Mouse (Mus musculus): ENCODE data around the gene Coro1b. TPM values are rescaled to one million over a fixed set of nuclear protein-coding genes. Genes with fewer than 3 reads are reported as not detected.

Gene Coro1b
- total and polyA plus RNA-seq, 3 experiments: 43.9 to 95.0 (median 45.1) TPM

GRCm38 (mm10) chr19:4156771-4157170 lies 8.4 kb downstream of the Coro1b start:
- H3K9ac ChIP-seq (ENCODE audit: low read depth, low read length): no peak overlapping the region
- WGBS: 85% methylated on average over 12 of the region's 12 CpGs
- intact Hi-C loops (cut with DNase I): no loop called here
- no peaks in the 10 kb centered on the region for H3K36me3 ChIP-seq (ENCODE audit: control insufficient read depth, insufficient read depth, low read length)
- no peak overlapping the region for H3K4me3 ChIP-seq
- peaks cover 3% of the 10 kb centered on the region; the same call in 1 of the 2 replicates for H3K4me1 ChIP-seq (ENCODE audit: control insufficient read depth, insufficient read depth, low read length)
- no peak overlapping the region for H3K27ac ChIP-seq
- TF ChIP-seq POLR2A (IDR thresholded peaks at IDR 0.05; ENCODE audit: insufficient read depth, low read depth, low read length): no peak
- no peak for TF ChIP-seq CTCF (IDR thresholded peaks at IDR 0.05)
- no peak for TF ChIP-seq EP300 (IDR thresholded peaks at IDR 0.05; ENCODE audit: insufficient read depth, low read depth, low read length)
- no peaks in the 10 kb centered on the region for H3K79me2 ChIP-seq (replicated peaks; ENCODE audit: control insufficient read depth, insufficient read depth, low read length)
- no peaks in the 10 kb centered on the region for H3K27me3 ChIP-seq (ENCODE audit: control insufficient read depth, insufficient read depth, low read length)
- no peak for DNase-seq

- no peaks in the 10 kb centered on the region for H3K36me3 ChIP-seq (ENCODE audit: control insufficient read depth, insufficient read depth, low read length)
- no peaks in the 10 kb centered on the region for H3K79me2 ChIP-seq (replicated peaks; ENCODE audit: control insufficient read depth, insufficient read depth, low read length)
- no peak overlapping the region for H3K4me3 ChIP-seq
- H3K27ac ChIP-seq: no peak overlapping the region
- intact Hi-C loops (cut with DNase I): no loop called here
- H3K9ac ChIP-seq (ENCODE audit: low read depth, low read length): no peak overlapping the region
- no peaks in the 10 kb centered on the region for H3K27me3 ChIP-seq (ENCODE audit: control insufficient read depth, insufficient read depth, low read length)
- TF ChIP-seq POLR2A (IDR thresholded peaks at IDR 0.05; ENCODE audit: insufficient read depth, low read depth, low read length) (no peak), CTCF (IDR thresholded peaks at IDR 0.05) (no peak), EP300 (IDR thresholded peaks at IDR 0.05; ENCODE audit: insufficient read depth, low read depth, low read length) (no peak)
- peaks cover 4% of the 10 kb centered on the region; the same call in 1 of the 2 replicates for H3K4me1 ChIP-seq (ENCODE audit: control insufficient read depth, insufficient read depth, low read length)
- no peak for DNase-seq
- 94% methylated on average over 8 of the region's 8 CpGs for whole genome bisulfite sequencing
These were observed 10.6 kb downstream of the Coro1b start for GRCm38 (mm10) chr19:4159049-4159448.

DNA sequence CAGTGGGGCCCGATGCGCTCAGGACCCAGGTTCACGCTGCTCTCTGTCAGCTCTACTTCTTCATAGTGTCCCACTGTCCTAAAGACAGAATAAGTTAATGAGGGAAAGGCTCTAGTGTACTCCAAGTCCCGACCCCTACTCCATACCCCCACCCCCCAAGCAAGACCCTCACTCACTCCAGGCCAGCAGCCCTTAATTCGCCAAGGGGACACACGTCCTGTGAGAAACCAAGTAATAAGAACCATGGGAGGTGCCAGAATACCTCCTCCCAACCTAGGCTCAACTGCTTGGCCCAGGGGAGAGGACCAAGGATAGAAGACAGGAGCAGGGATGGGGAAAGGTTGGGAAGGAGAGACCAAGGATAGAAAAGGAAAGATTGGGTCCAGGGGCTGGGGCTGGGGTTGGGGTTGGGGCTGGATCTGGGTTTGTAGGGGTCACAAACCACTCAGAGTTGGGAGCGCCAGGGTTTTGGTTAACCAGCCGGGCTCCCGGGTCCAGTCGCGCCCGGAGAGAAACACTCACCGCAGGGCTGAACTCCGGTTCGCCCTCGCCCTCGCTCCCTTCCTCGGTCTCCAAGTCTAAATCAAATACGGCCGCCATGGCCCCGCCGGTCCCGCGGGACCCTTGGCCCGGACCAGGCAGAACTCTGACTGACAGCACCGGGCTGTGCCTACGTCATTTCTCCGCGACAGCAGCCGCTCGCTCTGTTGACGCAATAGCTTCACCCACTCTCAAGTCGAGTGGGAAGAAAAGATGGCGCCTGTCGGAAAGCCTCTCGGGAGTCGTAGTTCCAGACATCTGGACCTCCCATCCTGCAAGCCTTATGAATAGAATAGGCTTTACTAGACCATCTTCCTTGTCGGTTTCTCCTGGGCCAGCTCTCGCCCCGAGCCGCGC lies 14.5 kb downstream of the Coro1b start, which contains the start of gene Rps6kb2:
Gene Rps6kb2 (minus strand): TSS at position 709 of the 897 bp plus-strand sequence.
- 6% methylated on average over 42 of the region's 42 CpGs for WGBS

DNA sequence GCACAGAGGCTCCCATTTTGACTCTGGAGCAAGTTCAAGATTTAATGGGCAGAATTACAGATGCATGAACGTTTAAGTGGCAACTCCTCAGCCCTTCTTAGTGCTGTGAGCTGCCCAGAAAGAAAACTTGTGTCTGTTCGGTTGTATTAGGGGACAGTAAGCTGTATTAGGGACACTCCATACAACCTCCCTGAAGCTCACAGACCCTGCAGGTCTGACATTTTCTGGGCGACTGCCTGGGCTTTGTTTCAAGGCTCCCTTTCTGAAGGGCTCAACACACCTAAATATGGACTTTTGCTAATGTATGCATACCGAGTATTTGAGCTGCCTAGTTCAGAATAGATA lies 15.1 kb downstream of the Coro1b start:
- peaks cover 3% of the 10 kb centered on the region for H3K4me1 ChIP-seq (ENCODE audit: control insufficient read depth, insufficient read depth, low read length)
- peak overlapping the region; percentile 90 for H3K27ac ChIP-seq
- H3K36me3 ChIP-seq (ENCODE audit: control insufficient read depth, insufficient read depth, low read length): no peaks in the 10 kb centered on the region
- no peaks in the 10 kb centered on the region for H3K79me2 ChIP-seq (replicated peaks; ENCODE audit: control insufficient read depth, insufficient read depth, low read length)
- peak overlapping the region; percentile 76 for H3K4me3 ChIP-seq
- DNase-seq: no peak
- no peaks in the 10 kb centered on the region for H3K27me3 ChIP-seq (ENCODE audit: control insufficient read depth, insufficient read depth, low read length)
- TF ChIP-seq POLR2A (IDR thresholded peaks at IDR 0.05; ENCODE audit: insufficient read depth, low read depth, low read length): no peak
- TF ChIP-seq EP300 (IDR thresholded peaks at IDR 0.05; ENCODE audit: insufficient read depth, low read depth, low read length): no peak
- TF ChIP-seq CTCF (IDR thresholded peaks at IDR 0.05): no peak
- intact Hi-C loops (cut with DNase I): loop anchor here (2.0 kb wide), 2 partner anchors 15 to 37 kb away; partner anchors contain the start of gene Coro1b
- no peak overlapping the region for H3K9ac ChIP-seq (ENCODE audit: low read depth, low read length)
- 25% methylated on average over 4 of the region's 4 CpGs for WGBS

More for the DNA sequence above, 14.5 kb downstream of the Coro1b start, which contains the start of gene Rps6kb2:
- H3K9ac ChIP-seq (ENCODE audit: low read depth, low read length): peak within 1 kb of the TSS; percentile 63
- peak within 1 kb of the TSS; percentile 90 for H3K27ac ChIP-seq
- intact Hi-C loops (cut with DNase I): loop anchor here (2.0 kb wide), 2 partner anchors 14 to 36 kb away; partner anchors contain the start of gene Coro1b
- H3K4me1 ChIP-seq (ENCODE audit: control insufficient read depth, insufficient read depth, low read length): peaks cover 3% of the 10 kb centered on the region
- DNase-seq: peak; percentile 96 to 97
- H3K36me3 ChIP-seq (ENCODE audit: control insufficient read depth, insufficient read depth, low read length): no peaks in the 10 kb centered on the region
- H3K4me3 ChIP-seq: peak within 1 kb of the TSS; percentile 76
- no peaks in the 10 kb centered on the region for H3K27me3 ChIP-seq (ENCODE audit: control insufficient read depth, insufficient read depth, low read length)
- TF ChIP-seq POLR2A (IDR thresholded peaks at IDR 0.05; ENCODE audit: insufficient read depth, low read depth, low read length) (peak; percentile 83), EP300 (IDR thresholded peaks at IDR 0.05; ENCODE audit: insufficient read depth, low read depth, low read length) (peak; percentile 88; the same call in 1 of the 2 replicates), CTCF (IDR thresholded peaks at IDR 0.05) (no peak)
- no peaks in the 10 kb centered on the region for H3K79me2 ChIP-seq (replicated peaks; ENCODE audit: control insufficient read depth, insufficient read depth, low read length)

- intact Hi-C loops (cut with DNase I): no loop called here
These were observed 15.7 kb downstream of the Coro1b start for GRCm38 (mm10) chr19:4164100-4164499.

DNA sequence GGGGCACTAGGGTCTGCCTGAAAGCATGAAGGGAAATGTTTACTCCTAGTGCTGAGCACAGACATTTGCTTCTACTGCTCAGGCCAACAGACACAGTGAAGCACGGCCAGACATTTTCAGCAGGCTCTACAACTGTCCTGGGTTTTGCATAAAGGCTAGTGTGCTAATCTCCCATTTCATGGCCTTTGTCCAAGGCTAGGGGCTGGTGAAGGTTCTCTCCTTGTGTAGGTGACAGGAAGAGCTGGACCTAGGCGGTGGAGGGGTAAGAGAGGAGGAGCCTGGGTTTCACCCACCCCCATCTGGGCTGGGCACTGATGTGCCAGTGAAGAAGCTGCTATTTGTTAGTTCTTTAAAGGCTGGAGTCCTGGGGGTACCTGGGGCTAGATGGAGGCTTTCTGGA lies 16.3 kb downstream of the Coro1b start:
- Histone ChIP-seq H3K27ac (no peak overlapping the region), H3K4me3 (no peak overlapping the region), H3K4me1 (ENCODE audit: control insufficient read depth, insufficient read depth, low read length) (peaks cover 3% of the 10 kb centered on the region), H3K27me3 (ENCODE audit: control insufficient read depth, insufficient read depth, low read length) (no peaks in the 10 kb centered on the region), H3K79me2 (replicated peaks; ENCODE audit: control insufficient read depth, insufficient read depth, low read length) (no peaks in the 10 kb centered on the region), H3K36me3 (ENCODE audit: control insufficient read depth, insufficient read depth, low read length) (no peaks in the 10 kb centered on the region), H3K9ac (ENCODE audit: low read depth, low read length) (no peak overlapping the region)
- intact Hi-C loops (cut with DNase I): no loop called here
- DNase-seq: no peak
- WGBS: 54% methylated on average over 2 of the region's 2 CpGs
- no peak for TF ChIP-seq CTCF (IDR thresholded peaks at IDR 0.05)
- TF ChIP-seq POLR2A (IDR thresholded peaks at IDR 0.05; ENCODE audit: insufficient read depth, low read depth, low read length): no peak

More at GRCm38 (mm10) chr19:4164100-4164499, 15.7 kb downstream of the Coro1b start:
- Histone ChIP-seq H3K36me3 (ENCODE audit: control insufficient read depth, insufficient read depth, low read length) (no peaks in the 10 kb centered on the region), H3K9ac (ENCODE audit: low read depth, low read length) (no peak overlapping the region), H3K4me3 (no peak overlapping the region), H3K79me2 (replicated peaks; ENCODE audit: control insufficient read depth, insufficient read depth, low read length) (no peaks in the 10 kb centered on the region), H3K27me3 (ENCODE audit: control insufficient read depth, insufficient read depth, low read length) (no peaks in the 10 kb centered on the region), H3K27ac (no peak overlapping the region), H3K4me1 (ENCODE audit: control insufficient read depth, insufficient read depth, low read length) (peaks cover 3% of the 10 kb centered on the region)
- 81% methylated on average over 3 of the region's 3 CpGs for WGBS
- DNase-seq: no peak
- TF ChIP-seq EP300 (IDR thresholded peaks at IDR 0.05; ENCODE audit: insufficient read depth, low read depth, low read length): no peak

Measured in heart, adult 2 months (tissue).